Mouse (Mus musculus) heart, embryonic 16.5 days (tissue): ENCODE results near the gene Hand1. TPM values are rescaled to one million over a fixed set of nuclear protein-coding genes. Genes with fewer than 3 reads are reported as not detected.

Experiments
- ATAC-seq: fragments of 200-750 bp; cut with Nextera tagmentation; replicated peaks from 2 replicates; pipeline ENCODE4 v1.8.0; 2017; ENCODE audit warnings: moderate number of reproducible peaks; ENCODE audit not compliant: insufficient read depth, low FRiP score; ENCODE audit errors: extremely low read depth
- H3K27ac ChIP-seq: fragments of 300-500 bp; sonication (generic); 2 replicates; pipeline ENCODE4 v1.5.1; 2014; ENCODE audit warnings: mild to moderate bottlenecking, low read length, control low read depth, moderate library complexity
- H3K27me3 ChIP-seq: fragments of 300-500 bp; sonication (generic); 2 replicates; pipeline ENCODE4 v1.6.1; 2014; ENCODE audit warnings: low read length, mixed read lengths; ENCODE audit not compliant: control insufficient read depth, insufficient read depth
- H3K36me3 ChIP-seq: fragments of 300-500 bp; sonication (generic); 2 replicates; pipeline ENCODE4 v1.6.1; 2014; ENCODE audit not compliant: control insufficient read depth, insufficient read depth
- H3K4me1 ChIP-seq: fragments of 300-500 bp; sonication (generic); 2 replicates; pipeline ENCODE4 v1.6.1; 2014; ENCODE audit warnings: low read length, mixed read lengths; ENCODE audit not compliant: control insufficient read depth, insufficient read depth
- H3K4me2 ChIP-seq: fragments of 300-500 bp; sonication (generic); 2 replicates; pipeline ENCODE4 v1.6.1; 2014; ENCODE audit warnings: low read depth, mild to moderate bottlenecking, control low read depth, low read length
- H3K4me3 ChIP-seq: fragments of 300-500 bp; sonication (generic); 2 replicates; pipeline ENCODE4 v1.5.1; 2014; ENCODE audit warnings: mild to moderate bottlenecking, control low read depth, low read length
- H3K9ac ChIP-seq: fragments of 300-500 bp; sonication (generic); 2 replicates; pipeline ENCODE4 v1.6.1; 2014; ENCODE audit warnings: low read length, control low read depth
- H3K9me3 ChIP-seq: fragments of 300-500 bp; sonication (generic); replicated peaks from 2 replicates; pipeline ENCODE4 v1.6.1; 2016; ENCODE audit warnings: low read length; ENCODE audit not compliant: control insufficient read depth
- WGBS: fragments of 180-500 bp; shearing (Covaris S2); extraction: QIAGEN DNeasy Blood & Tissue Kit; methylation state at CpG from one replicate; pipeline ENCODE4 v1.1.7; 2014; 5-methylcytosine and 5-hydroxymethylcytosine counted together
- polyA plus RNA-seq: library from polyadenylated mRNA; unstranded; fragments of >200 nt; fragmentation: Nextera tagmentation; extraction: Ambion mirVana; gene quantifications from 2 replicates; pipeline ENCODE4 v1.2.1, GENCODE M21; 2015

The Hand1 gene
- polyA plus RNA-seq, 1 experiment from 2014 or later = 7.9 TPM

- no peak overlapping the region for H3K9ac ChIP-seq
- peaks cover 25% of the 10 kb centered on the region for H3K36me3 ChIP-seq
- H3K4me1 ChIP-seq = 0 out of 2 replicates have a peak, but pooled peaks cover 3% of the 10 kb centered on the region
- H3K9me3 ChIP-seq = 0 out of 2 replicates have a peak, but pooled peaks cover 2% of the 10 kb centered on the region
- no peak overlapping the region for H3K27ac ChIP-seq
- H3K27me3 ChIP-seq = no peaks in the 10 kb centered on the region
- no peak for ATAC-seq
- 87% methylated on average over 3 of the region's 3 CpGs for WGBS
- no peak overlapping the region for H3K4me2 ChIP-seq
- H3K4me3 ChIP-seq = no peak overlapping the region
Observed at GRCm38 (mm10) chr11:57813641-57814040, 19.0 kb downstream of the Hand1 start.

DNA sequence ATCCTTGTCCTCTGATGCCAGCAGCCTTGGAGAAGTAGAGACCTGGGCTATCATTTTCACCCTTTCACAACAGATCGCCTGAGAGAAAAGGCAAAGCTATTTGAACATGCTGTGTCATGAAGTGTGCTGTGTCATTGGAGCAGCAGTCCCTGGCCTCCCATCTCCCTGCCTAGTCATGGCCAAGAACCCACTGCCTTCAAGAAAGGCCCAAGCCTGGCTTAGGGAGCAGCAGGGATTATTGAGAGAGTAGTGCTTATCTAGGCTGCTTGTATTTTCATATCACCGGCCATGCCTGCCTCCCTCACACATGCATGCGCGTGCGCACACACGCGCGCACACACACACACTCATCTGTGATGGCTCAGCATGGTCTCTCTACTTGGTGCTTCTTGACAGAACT lies 20.4 kb downstream of the Hand1 start:
- no peak overlapping the region for H3K4me3 ChIP-seq
- H3K36me3 ChIP-seq = peaks cover 29% of the 10 kb centered on the region
- no peak overlapping the region for H3K27ac ChIP-seq
- no peaks in the 10 kb centered on the region for H3K27me3 ChIP-seq
- 0 out of 2 replicates have a peak, but pooled peaks cover 3% of the 10 kb centered on the region for H3K4me1 ChIP-seq
- ATAC-seq = no peak
- no peak overlapping the region for H3K9ac ChIP-seq
- no peak overlapping the region for H3K4me2 ChIP-seq
- WGBS = 94% methylated on average over 8 of the region's 8 CpGs
- no peaks in the 10 kb centered on the region for H3K9me3 ChIP-seq

DNA sequence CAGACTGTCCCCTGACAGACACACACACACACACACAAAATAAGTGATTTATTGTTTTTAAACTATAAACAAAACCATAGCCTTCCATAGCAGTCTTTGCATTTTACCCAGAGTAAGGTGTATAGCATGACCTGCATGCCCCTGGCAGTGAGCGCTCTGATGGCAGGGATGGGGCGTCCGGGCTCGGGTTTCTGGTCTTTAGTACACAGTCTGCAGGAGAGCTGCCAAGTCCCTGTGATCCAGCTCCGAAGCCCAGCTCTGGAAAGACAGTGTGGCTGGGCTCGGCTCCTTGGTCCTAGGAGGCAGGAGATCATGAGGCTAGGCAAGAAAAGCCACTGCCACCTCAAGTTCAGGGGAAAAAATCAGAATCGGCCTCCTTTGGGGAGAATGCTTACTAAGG lies 21.6 kb downstream of the Hand1 start:
- ATAC-seq = no peak
- no peak overlapping the region for H3K4me2 ChIP-seq
- H3K27me3 ChIP-seq = no peaks in the 10 kb centered on the region
- H3K36me3 ChIP-seq = peaks cover 29% of the 10 kb centered on the region
- H3K9me3 ChIP-seq = no peaks in the 10 kb centered on the region
- H3K4me1 ChIP-seq = 0 out of 2 replicates have a peak, but pooled peaks cover 3% of the 10 kb centered on the region
- WGBS = 79% methylated on average over 7 of the region's 7 CpGs
- H3K27ac ChIP-seq = no peak overlapping the region
- H3K4me3 ChIP-seq = no peak overlapping the region
- H3K9ac ChIP-seq = no peak overlapping the region

- no peak overlapping the region for H3K9ac ChIP-seq
- no peak overlapping the region for H3K4me3 ChIP-seq
- H3K27ac ChIP-seq = no peak overlapping the region
- no peaks in the 10 kb centered on the region for H3K27me3 ChIP-seq
- 88% methylated on average over 8 of the region's 8 CpGs for WGBS
- no peak overlapping the region for H3K4me2 ChIP-seq
- peaks cover 29% of the 10 kb centered on the region for H3K36me3 ChIP-seq
- no peak for ATAC-seq
- 0 out of 2 replicates have a peak, but pooled peaks cover 3% of the 10 kb centered on the region for H3K4me1 ChIP-seq
- no peaks in the 10 kb centered on the region for H3K9me3 ChIP-seq
Observed at GRCm38 (mm10) chr11:57809732-57810098, 22.9 kb downstream of the Hand1 start.

DNA sequence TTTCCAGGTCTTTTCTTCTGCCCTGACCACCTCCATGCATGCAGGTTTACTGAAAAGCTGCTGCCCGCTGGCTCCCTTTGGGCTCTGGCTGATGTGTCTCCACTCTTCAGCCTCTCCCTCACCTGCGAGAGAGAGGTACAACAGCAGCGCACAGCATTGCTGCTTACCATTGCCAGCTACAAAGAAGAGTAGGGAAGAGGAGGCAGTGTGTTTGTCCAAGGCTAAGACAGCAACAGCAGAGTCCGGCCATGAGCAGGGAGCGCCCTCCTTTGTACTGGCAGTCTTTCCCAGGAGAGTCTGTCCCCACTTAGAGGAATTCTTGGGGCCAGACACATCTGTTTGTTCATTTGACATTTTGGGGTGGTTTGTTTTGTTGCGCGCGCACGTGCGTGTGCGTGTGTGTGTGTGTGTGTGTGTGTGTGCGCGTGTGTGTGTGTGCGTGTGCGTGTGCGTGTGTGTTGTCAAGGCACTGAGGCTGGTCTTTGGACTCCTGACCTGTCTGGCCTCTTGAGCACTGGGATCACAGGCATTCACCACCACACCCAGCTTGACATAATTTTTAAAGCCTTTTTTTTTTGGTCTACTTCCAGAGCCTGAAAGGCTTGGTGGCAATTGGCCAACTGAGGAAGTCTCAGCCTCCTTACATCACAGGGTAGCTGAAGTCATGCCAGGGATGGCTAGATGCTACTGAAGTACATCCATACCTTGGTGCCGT lies 23.4 kb downstream of the Hand1 start:
- Histone ChIP-seq H3K27ac (no peak overlapping the region), H3K27me3 (no peaks in the 10 kb centered on the region), H3K4me1 (0 out of 2 replicates have a peak, but pooled peaks cover 3% of the 10 kb centered on the region), H3K4me2 (no peak overlapping the region), H3K4me3 (no peak overlapping the region), H3K9me3 (no peaks in the 10 kb centered on the region), H3K36me3 (peaks cover 29% of the 10 kb centered on the region), H3K9ac (no peak overlapping the region)
- no peak for ATAC-seq
- 92% methylated on average over 17 of the region's 17 CpGs for WGBS

- H3K4me3 ChIP-seq = no peak overlapping the region
- no peaks in the 10 kb centered on the region for H3K27me3 ChIP-seq
- H3K9me3 ChIP-seq = no peaks in the 10 kb centered on the region
- H3K27ac ChIP-seq = no peak overlapping the region
- ATAC-seq = no peak
- no peak overlapping the region for H3K9ac ChIP-seq
- peaks cover 18% of the 10 kb centered on the region for H3K4me1 ChIP-seq
- no peak overlapping the region for H3K4me2 ChIP-seq
- WGBS = 85% methylated on average over 3 of the region's 3 CpGs
- H3K36me3 ChIP-seq = peaks cover 11% of the 10 kb centered on the region
Observed at GRCm38 (mm10) chr11:57805047-57805446, 27.6 kb downstream of the Hand1 start.

- no peak for ATAC-seq
- peak overlapping the region; percentile 72 for H3K4me3 ChIP-seq
- peak overlapping the region; percentile 95 for H3K4me2 ChIP-seq
- H3K36me3 ChIP-seq = no peaks in the 10 kb centered on the region
- peak overlapping the region; percentile 69; the same call in 1 of the 2 replicates for H3K27ac ChIP-seq
- under 1% methylated on average over 18 of the region's 18 CpGs for WGBS
- H3K9ac ChIP-seq = peak overlapping the region; percentile 93
- H3K9me3 ChIP-seq = no peaks in the 10 kb centered on the region
- peaks cover 21% of the 10 kb centered on the region for H3K4me1 ChIP-seq
- H3K27me3 ChIP-seq = no peaks in the 10 kb centered on the region
Observed at GRCm38 (mm10) chr11:57802511-57802870, 30.1 kb downstream of the Hand1 start.

DNA sequence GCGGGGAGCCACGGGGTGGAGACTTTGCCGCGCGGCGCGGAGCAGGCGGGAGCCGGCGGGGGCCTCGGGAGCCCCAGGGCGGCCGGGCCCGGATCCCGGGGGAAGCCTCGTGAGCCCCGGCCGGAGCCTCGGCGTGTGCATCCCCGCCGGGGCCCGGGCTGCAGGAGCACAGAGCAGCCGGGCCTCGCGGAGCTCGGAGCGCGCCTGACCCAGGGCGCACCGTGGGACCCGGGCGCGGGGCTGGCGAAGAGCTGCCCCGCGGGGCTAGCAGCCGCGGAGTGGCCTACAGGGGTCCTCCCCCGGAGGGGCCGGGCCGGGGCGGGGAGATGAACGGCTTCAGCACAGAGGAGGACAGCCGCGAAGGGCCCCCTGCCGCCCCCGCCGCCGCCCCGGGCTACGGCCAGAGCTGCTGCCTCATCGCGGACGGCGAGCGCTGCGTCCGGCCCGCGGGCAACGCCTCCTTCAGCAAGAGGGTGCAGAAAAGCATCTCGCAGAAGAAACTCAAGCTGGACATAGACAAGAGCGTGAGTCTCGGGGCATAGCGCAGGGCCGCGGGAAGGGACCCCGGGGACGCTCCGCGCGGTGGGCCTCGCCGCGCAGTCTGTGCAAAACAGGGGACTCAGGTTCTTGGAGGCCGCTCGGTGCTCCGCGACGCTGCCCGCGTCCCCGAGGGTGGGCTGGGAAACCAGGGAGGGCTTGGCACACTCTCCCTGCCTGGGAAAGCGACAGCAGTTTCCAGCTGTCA lies 30.7 kb downstream of the Hand1 start:
- H3K4me2 ChIP-seq = peak overlapping the region; percentile 95
- 0% methylated on average over 77 of the region's 85 CpGs for WGBS
- peak overlapping the region; percentile 72 for H3K4me3 ChIP-seq

More for the DNA sequence above, 30.7 kb downstream of the Hand1 start:
- H3K27me3 ChIP-seq = no peaks in the 10 kb centered on the region
- peak overlapping the region; percentile 93 for H3K9ac ChIP-seq
- peaks cover 21% of the 10 kb centered on the region for H3K4me1 ChIP-seq
- peak; percentile 57 for ATAC-seq
- H3K36me3 ChIP-seq = no peaks in the 10 kb centered on the region
- H3K9me3 ChIP-seq = no peaks in the 10 kb centered on the region
- H3K27ac ChIP-seq = peak overlapping the region; percentile 69
